Mouse (Mus musculus): ENCODE results near the gene Srsf4.

GRCm38 (mm10) chr4:131922404-131922803, 49.0 kb downstream of the Srsf4 start:
- TF ChIP-seq CTCF (IDR thresholded peaks at IDR 0.05; ENCODE audit: extremely low read depth, insufficient read depth, low read length) = no peak
- no peak for TF ChIP-seq POLR2A (IDR thresholded peaks at IDR 0.05; ENCODE audit: extremely low read depth, insufficient read depth, low read length)
